Mouse (Mus musculus) embryo, embryonic 11 days (tissue): ENCODE results near the gene Tmc8.
"Not testable (repeated sequence)": the region's sequence is repeated elsewhere in the genome, so short reads cannot be mapped to it uniquely, and the experiment has no call there.

Experiments
- DNase-seq: peaks from one replicate; pipeline ENCODE4 v3.0.0-alpha.2; 2015

Gene Tmc8

DNA sequence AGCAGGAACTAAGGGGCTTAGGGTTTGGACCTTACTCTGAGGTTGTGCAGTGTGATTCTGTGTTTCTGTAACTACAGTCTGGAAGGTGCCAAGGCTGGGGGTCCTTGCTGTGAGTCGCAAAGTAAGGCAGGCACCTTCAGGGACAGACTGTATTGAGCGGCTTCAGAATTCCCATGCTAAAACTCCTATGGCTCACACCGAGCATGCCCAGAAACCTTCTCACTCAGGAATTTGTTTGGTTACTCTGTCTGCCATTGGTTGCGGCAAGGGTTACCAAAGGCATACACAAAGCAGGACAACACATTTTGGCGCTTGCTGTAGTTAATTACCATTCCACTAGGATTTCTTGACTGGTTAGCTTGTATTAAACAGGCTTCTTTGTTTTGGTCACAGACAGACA, 44.3 kb downstream of the Tmc8 start:
- DNase-seq: peak; percentile 58

DNA sequence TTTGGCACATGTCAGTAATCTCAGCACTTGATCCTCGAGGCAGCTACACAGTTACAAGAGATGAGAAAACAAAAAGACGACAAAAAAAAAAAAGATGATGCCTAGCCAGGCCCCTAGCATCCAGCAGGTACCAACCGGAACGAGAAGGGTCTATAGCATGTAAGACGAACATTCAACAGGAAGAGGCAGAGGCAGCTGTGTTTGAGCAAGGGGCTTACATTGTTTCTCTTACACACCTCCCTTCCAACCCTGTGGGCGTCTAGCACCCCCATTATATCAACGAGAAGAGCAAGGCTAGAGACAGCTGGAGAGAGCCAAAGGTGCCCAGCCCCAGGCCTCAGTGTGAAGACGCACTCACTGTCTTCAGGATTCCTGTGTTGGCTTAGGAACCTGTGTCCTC, 45.0 kb downstream of the Tmc8 start:
- DNase-seq: no peak

DNA sequence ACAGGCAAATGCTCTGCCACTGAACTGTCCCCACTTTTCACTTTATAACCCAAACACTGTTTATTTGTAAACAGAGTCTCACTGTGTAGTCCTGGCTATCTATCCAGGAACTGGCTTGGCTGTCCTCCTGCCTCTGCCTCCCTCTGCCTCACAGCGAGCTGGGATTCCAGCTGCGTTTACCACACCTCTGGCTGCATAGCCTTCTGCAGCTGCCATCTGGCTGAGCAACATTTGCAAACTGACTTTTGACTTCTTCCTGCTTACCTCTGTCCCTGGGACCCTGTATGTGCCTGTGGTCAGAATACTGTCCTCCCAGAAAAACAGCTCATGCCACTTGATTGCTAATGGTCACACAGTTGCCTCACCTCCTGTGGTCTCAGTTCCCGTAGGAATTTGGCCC, 45.5 kb downstream of the Tmc8 start:
- no peak for DNase-seq

DNA sequence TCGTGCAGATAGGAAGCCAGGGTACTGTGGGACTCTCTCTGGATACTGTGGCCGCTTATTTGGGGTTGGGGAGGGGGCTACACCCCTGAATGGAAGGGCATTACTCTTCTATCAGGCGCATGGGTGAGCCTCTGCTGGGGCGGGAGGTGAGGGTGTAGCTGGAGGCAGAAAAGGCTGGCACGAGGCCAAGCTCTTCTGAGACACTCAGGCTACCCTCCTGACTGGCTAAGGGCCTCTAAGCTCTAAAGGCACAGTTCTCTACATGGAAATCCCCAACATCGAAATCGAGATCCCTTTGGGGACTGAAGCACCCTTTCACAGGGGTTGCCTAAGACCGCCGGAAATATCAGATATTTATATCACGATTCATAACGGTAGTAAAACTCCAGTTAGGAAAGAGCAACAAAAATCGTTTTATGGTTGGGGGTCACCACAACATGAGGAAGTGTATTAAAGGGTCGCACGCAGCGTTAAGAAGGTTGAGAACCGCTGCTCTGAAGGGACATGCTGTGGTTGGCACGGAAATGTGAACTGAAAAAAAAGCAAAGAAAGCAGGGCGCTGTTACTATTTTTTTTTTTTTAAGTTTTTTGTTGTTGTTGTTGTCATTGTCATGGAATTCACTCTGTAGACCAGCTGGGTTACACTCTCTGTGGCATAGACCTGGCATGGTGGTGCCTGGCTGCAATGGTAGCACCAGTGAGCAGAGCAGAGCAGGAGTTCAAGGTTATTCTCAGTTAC, 46.4 kb downstream of the Tmc8 start:
- no peak for DNase-seq

DNA sequence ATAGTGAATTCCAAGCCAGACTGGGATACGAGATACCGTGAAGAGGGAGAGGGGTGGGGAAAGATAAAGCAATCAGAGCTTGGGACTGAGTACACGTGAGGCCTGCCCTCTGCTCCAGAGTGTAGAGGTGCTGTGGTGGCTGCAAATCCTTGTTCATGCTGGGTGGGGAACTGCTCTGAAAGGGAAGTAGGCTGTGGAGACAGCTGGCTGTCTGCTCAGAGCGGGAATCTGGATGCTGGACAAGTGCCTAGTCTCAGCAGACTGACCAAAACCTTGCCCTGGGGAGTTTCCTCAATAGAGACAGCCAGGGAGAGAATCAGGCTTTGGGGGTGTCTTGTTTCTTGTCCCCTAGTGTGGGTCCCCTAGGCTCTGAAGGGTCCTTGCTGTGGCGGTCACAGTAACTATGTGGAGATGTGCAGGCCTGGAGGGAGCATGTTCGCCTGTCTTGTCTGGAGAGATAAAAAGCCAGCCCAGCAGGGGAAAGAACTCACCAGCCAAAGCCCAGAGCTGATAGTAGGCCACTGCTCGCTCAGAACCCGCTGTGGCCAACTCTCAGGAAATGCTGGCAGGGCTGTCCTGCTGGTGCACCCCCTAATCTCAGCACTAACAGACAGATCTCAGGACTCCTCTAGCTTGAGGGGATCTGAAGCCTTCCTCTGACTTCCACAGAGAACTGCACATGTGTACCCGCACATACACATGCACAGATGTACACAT, 47.2 kb downstream of the Tmc8 start:
- DNase-seq: no peak

DNA sequence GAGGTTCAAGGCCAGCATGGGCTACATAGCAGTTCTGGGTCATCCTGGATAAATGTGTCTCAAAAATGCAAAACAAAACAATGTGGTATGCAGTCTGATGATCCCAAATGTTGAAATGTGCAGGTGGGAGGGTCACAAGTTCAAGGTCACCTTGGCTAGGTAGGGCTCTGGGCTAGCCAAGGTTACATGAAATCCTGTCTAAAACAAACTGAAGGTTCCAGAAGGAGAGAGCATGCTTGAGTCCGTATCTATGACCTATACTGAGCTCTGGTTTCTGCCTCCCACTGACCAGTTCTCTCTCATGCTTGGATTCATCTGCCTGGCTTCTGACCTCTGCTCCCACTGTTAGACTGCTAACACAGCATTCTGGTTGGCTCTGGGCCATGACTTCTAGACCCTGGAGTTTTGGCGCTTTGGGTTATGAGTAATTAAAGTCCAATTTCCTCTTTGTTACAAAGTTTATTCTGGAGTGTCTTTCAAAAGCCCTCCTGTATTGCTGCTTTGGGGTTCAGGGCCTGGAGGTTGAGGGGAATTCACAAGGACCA, 47.9 kb downstream of the Tmc8 start:
- DNase-seq: no peak

DNA sequence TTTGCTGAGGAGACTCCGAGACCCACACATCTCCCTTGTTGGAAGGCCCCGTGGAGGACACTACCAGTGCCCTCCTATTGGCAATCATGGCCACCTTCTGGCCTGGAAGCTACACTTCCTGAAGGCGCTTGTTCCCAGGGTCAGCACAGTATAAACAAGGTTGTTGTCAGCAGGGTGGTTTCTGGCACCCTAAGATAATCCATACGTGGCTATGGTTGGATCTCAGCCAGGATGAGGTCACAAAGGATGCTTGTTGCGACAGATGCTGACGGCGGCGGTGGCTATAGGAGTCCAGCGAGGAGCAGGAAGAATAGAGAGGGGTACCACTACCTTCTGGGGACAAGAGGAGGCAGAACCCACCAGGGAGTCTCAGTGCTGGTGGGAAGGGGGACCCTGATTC, 48.5 kb downstream of the Tmc8 start:
- DNase-seq: no peak

DNA sequence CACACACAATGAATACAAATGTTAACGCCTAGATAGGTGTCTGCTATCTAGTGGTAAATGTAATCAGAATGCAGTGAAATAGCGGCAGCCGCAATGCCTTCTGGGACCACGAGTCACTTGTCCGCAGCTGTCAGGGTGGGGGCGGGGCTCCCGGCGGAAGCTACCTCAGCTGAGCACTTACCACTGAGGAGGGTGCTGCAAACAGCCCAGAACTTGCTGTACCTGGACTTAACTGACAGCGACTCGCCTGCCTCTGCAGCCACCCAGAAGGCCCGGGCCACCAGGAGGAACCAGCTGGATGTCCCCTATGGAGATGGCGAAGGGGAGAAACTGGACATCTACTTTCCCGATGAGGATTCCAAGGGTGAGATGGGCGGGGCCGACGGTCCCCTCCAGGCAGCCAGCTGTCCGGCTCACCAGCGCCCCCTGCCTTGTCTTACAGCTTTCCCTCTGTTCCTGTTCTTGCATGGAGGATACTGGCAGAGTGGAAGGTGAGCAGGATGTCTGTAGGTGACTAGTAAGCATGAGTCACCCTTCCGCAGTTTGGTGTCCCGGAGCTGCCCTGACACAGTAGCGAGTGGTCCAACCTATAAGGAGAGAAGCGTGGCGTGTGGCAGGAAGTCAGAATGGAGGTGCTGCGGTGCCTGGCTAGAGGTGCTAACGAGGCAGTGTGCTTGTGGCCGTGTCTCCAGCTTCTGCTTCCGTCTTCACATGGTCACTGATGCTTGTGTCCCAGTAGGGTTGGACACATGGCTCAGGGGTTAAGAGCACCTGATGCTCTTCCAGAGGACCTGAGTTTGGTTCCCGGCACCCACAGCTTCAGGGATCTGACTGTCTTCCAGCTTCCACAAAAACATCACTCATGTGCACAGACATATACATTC, 50.5 kb downstream of the Tmc8 start:
- DNase-seq: peak; percentile 86

DNA sequence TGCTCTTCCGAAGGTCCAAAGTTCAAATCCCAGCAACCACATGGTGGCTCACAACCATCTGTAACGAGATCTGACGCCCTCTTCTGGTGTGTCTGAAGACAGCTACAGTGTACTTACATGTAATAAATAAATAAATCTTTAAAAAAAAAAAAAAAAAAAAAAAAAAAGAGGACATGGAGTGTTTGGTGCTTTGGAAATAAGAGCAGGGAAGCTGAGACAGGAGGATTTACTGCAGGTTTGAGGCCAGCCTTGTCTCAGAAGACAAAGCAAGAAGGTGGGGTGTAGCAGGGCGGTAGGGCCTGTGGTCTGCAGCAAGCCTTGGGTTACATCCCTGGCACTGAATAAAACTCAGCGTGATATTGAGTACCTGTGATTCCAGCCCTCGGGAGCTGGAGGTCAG, 51.6 kb downstream of the Tmc8 start:
- DNase-seq: not testable (repeated sequence)

DNA sequence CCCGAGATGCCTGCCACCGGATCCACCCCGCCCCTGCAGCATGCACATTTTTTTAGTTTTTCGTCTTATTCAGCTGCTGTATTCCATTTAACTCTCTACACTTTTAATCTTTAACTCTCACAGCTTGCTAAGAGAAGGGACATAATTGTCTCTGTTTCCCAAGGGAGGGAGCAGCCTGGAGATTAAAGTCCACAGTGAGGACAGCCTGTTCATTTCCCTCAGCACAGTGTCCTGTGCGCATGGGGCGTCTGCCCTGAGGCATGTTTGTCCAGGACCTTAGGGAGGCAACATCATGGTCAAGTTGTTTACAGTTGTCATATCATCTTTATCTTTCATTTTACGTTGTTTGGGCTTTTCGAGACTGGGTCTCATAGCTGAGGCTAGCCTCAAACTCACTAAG, 52.2 kb downstream of the Tmc8 start:
- no peak for DNase-seq

DNA sequence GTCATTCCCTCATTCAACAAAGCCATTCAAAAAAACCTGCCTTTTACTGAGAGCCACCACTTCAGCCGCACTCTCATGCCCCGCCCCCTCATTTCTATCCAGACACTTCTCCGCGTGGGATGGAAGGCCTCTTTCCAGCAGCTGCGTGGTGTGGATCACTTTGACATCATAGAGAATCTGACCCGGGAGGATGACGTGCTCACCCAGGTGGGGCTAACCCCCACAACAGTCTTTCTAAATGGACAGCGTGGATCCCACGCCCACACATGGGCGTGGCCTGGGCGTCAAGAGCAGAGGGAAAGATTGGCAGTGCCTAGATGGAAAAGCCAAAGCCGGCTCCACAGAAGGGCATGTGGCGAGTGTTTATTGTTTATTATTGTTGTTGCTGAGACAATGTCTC, 54.4 kb downstream of the Tmc8 start:
- DNase-seq: peak; percentile 37

DNA sequence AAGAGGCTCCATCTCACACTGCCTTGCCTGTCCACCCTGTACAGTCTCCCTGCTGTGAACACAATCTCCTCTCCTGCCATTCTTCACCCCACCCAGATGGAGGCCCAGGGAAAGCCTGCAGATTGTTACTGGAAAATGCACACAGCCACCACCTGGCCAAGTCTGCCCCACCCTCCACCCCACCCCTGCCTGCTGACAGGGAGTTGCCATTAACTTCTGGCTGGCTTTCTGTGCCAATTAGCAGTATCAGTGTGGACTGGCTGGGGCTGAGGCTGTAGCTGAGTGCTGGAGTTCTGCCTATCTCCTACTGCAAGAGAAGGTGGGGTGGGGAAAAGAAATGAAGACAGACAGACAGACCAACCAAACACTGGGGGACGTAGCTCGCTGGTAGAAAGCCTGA, 56.7 kb downstream of the Tmc8 start:
- no peak for DNase-seq

DNA sequence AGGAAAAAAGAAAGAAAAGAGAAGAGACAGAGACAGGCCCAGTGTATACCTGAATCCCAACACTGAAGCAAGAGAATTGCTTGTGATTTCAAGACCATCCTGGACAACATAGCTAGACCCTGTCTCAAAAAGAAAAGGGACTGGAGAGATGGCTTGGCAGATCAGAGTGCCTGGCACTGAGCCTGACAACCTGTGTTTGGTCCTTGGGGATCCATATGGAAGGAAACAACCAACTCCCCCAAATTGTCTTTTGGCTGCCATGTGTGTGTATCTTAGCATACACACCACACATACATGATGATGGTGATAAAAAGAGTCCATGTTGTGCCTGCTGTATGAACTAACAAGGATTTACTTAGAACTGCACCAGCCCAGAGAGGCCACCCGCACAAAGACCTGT, 57.1 kb downstream of the Tmc8 start:
- DNase-seq: no peak

DNA sequence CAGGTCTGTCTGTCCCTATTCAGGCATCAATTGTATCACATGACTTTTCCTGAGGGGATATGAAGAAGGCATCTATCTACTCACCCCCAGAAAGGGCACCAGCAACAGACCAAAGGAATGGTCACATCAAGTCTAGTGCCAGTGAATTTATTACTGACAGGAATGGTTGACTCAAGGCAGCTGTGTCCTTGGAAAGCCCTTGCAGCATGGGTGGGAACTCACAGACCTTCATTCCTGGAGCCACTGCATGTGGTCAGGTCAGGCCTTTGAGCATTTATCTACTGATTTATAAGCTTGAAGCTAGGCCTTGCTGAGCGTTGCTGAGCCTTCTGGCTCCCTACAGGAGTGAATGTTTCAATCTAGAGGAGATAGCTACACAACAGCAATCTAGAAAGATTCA, 59.0 kb downstream of the Tmc8 start:
- no peak for DNase-seq
